Mouse (Mus musculus) bone marrow macrophage, adult 2 months (primary cell): ENCODE measurements around the gene Pgs1.

Experiments
- CTCF ChIP-seq: IDR thresholded peaks from 2 replicates; pipeline ENCODE4 v1.5.1; 2012; ENCODE audit warnings: low read depth, mild to moderate bottlenecking, low read length, moderate library complexity
- POLR2A ChIP-seq: IDR thresholded peaks from 2 replicates; pipeline ENCODE4 v1.6.1; 2012; ENCODE audit warnings: mild to moderate bottlenecking, low read depth, low read length, borderline replicate concordance

DNA sequence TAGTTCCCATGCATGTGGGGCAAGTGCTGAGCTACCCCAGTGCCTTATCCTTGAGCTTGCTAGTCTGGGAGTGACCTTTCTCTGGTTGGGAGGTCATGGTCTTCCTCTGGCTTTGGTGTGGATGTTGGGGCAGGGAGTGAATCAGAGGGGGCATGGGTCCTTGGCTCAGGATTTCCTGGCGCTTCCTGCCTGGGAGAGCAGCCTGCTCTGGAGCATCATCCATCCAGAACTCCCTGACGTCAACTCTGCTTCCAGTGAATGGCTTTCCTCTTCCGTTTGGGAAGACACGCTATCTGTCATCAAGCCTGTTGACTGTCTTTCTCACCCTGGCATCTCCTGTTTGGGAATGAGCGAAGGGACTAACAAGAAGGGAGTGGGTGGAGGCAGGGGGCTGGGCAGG is 3.7 kb upstream of the Pgs1 start:
- TF ChIP-seq POLR2A (no peak), CTCF (no peak)
